Mouse (Mus musculus) intestine, embryonic 15.5 days (tissue): ENCODE data around the gene Sorcs2. TPM values are rescaled to one million over a fixed set of nuclear protein-coding genes. Genes with fewer than 3 reads are reported as not detected.
A peak's percentile ranks its signal among the peaks of the same experiment; 100 is the strongest.

Experiments used
- ATAC-seq: fragments of 200-750 bp; cut with Nextera tagmentation; 2 replicates; pipeline ENCODE4 v1.8.0; 2017; ENCODE audit warnings: moderate TSS enrichment, moderate library complexity
- H3K27ac ChIP-seq: fragments of 300-500 bp; sonication (generic); 2 replicates; pipeline ENCODE4 v1.5.1; 2015; ENCODE audit warnings: mild to moderate bottlenecking, inconsistent platforms
- H3K27me3 ChIP-seq: fragments of 300-500 bp; sonication (generic); replicated peaks from 2 replicates; pipeline ENCODE4 v1.6.1; 2015; ENCODE audit warnings: inconsistent platforms
- H3K36me3 ChIP-seq: fragments of 300-500 bp; sonication (generic); 2 replicates; pipeline ENCODE4 v1.6.1; 2015; ENCODE audit warnings: inconsistent platforms
- H3K4me1 ChIP-seq: fragments of 300-500 bp; sonication (generic); replicated peaks from 2 replicates; pipeline ENCODE4 v1.6.1; 2015; ENCODE audit warnings: inconsistent platforms
- H3K4me2 ChIP-seq: fragments of 300-500 bp; sonication (generic); replicated peaks from 2 replicates; pipeline ENCODE4 v1.6.1; 2015; ENCODE audit warnings: mild to moderate bottlenecking, inconsistent platforms
- H3K4me3 ChIP-seq: fragments of 300-500 bp; sonication (generic); replicated peaks from 2 replicates; pipeline ENCODE4 v1.5.1; 2015; ENCODE audit warnings: inconsistent platforms
- H3K9ac ChIP-seq: fragments of 300-500 bp; sonication (generic); 2 replicates; pipeline ENCODE4 v1.6.1; 2015; ENCODE audit warnings: inconsistent platforms
- H3K9me3 ChIP-seq: fragments of 300-500 bp; sonication (generic); 2 replicates; pipeline ENCODE4 v1.6.1; 2016; ENCODE audit warnings: inconsistent platforms
- whole genome bisulfite sequencing: fragments of 180-500 bp; shearing (Covaris S2); methylation state at CpG from one replicate; pipeline ENCODE4 v1.1.7; 2015; 5-methylcytosine and 5-hydroxymethylcytosine counted together
- polyA plus RNA-seq: library from polyadenylated mRNA; unstranded; fragments of >200 nt; fragmentation: Nextera tagmentation; extraction: Ambion mirVana; gene quantifications from 2 replicates; pipeline ENCODE4 v1.2.1, GENCODE M21; 2015

Gene Sorcs2
- polyA plus RNA-seq, 1 experiment from 2014 or later = 9.6 TPM

- Histone ChIP-seq H3K4me3 (no peak overlapping the region), H3K27ac (no peak overlapping the region), H3K4me1 (peaks cover 15% of the 10 kb centered on the region), H3K9me3 (no peaks in the 10 kb centered on the region), H3K27me3 (no peaks in the 10 kb centered on the region), H3K36me3 (no peaks in the 10 kb centered on the region), H3K4me2 (no peak overlapping the region), H3K9ac (no peak overlapping the region)
- WGBS = 89% methylated on average over 6 of the region's 6 CpGs
- ATAC-seq = no peak
Observed at GRCm38 (mm10) chr5:36041756-36042155, 356.2 kb downstream of the Sorcs2 start.

DNA sequence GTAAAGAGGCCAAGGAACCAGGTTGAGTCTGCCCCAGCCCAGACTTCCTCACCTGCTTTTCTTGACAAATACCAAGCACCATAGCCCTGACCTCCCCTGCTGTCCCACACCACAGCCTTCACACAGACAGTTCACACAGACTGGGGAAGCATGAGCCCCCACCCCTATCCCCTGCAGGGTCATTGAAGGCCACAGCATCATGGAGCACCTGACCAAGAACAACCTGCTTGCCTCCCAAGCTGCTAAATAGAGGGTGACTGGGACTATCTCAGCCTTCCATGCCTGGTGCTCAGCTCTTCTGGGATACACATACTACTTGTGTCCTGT is 356.7 kb downstream of the Sorcs2 start:
- H3K4me2 ChIP-seq = no peak overlapping the region
- H3K27ac ChIP-seq = peak overlapping the region; percentile 19; the same call in 1 of the 2 replicates
- H3K27me3 ChIP-seq = no peaks in the 10 kb centered on the region
- ATAC-seq = peak; percentile 23
- H3K4me3 ChIP-seq = no peak overlapping the region
- H3K9me3 ChIP-seq = no peaks in the 10 kb centered on the region
- H3K36me3 ChIP-seq = no peaks in the 10 kb centered on the region
- no peak overlapping the region for H3K9ac ChIP-seq
- peaks cover 15% of the 10 kb centered on the region for H3K4me1 ChIP-seq

DNA sequence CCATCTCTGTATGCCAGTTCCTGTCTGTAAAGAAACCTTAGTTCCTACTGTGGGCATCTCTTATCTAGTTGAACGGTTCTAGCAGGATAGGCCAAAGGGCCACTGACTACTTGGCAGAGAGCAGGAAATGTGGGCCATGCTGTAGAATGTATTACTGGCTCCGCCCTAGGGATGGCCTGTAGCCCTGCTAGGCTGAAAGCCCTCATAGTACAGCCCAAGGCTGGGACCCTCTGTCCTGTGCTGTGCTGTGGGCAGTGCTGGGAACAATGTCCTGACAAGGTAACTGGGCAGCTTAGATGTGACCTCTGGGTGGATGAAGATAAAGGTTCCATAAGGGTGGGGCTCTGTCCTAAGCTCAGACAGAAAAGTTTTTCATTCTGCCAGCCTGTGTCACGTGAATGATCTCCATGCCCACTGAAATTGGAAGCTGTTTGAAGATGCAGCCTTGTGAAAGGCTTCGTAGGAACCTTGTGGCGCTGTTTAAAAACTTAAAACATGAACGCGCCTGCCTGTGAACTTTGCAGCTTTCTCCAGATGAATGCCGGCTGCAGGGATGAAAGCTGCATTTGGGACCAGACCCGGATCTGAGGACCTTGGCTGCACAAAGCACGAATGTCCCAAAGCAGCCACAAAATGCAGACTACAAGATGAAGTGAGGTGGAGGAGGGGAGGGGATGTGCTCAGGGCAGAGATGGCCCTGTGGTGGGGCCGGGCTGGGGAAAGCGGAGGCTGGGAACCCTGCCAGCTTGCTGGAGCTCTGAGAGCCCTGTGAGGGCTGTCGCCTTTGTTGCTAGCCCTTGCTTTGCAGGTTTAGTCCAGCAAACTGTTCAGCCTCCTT is 357.3 kb downstream of the Sorcs2 start:
- Histone ChIP-seq H3K9me3 (no peaks in the 10 kb centered on the region), H3K4me1 (peaks cover 15% of the 10 kb centered on the region), H3K9ac (no peak overlapping the region), H3K36me3 (no peaks in the 10 kb centered on the region), H3K27me3 (no peaks in the 10 kb centered on the region), H3K4me2 (no peak overlapping the region), H3K27ac (peak overlapping the region; percentile 19; the same call in 1 of the 2 replicates), H3K4me3 (no peak overlapping the region)
- WGBS = 49% methylated on average over 13 of the region's 13 CpGs
- ATAC-seq = peak; percentile 84

GRCm38 (mm10) chr5:36039596-36039995 is 358.3 kb downstream of the Sorcs2 start:
- Histone ChIP-seq H3K27me3 (no peaks in the 10 kb centered on the region), H3K9ac (no peak overlapping the region), H3K4me2 (no peak overlapping the region), H3K27ac (no peak overlapping the region), H3K36me3 (no peaks in the 10 kb centered on the region), H3K4me3 (no peak overlapping the region), H3K4me1 (peaks cover 15% of the 10 kb centered on the region), H3K9me3 (no peaks in the 10 kb centered on the region)
- WGBS = 88% methylated on average over 5 of the region's 5 CpGs
- ATAC-seq = no peak

GRCm38 (mm10) chr5:36033531-36034426 is 364.2 kb downstream of the Sorcs2 start:
- H3K9me3 ChIP-seq = no peaks in the 10 kb centered on the region
- 48% methylated on average over 8 of the region's 8 CpGs for WGBS
- no peak; the same call in 1 of the 2 replicates for ATAC-seq
- no peaks in the 10 kb centered on the region for H3K27me3 ChIP-seq
- H3K9ac ChIP-seq = no peak overlapping the region
- no peak overlapping the region for H3K4me3 ChIP-seq
- H3K4me2 ChIP-seq = no peak overlapping the region
- no peaks in the 10 kb centered on the region for H3K36me3 ChIP-seq
- H3K4me1 ChIP-seq = no peaks in the 10 kb centered on the region
- H3K27ac ChIP-seq = no peak overlapping the region

GRCm38 (mm10) chr5:36025076-36025475 is 372.9 kb downstream of the Sorcs2 start:
- Histone ChIP-seq H3K9me3 (no peaks in the 10 kb centered on the region), H3K4me1 (no peaks in the 10 kb centered on the region), H3K4me3 (no peak overlapping the region), H3K9ac (no peak overlapping the region), H3K36me3 (no peaks in the 10 kb centered on the region), H3K27ac (no peak overlapping the region), H3K27me3 (no peaks in the 10 kb centered on the region), H3K4me2 (no peak overlapping the region)
- WGBS = 83% methylated on average over 4 of the region's 4 CpGs
- no peak for ATAC-seq

DNA sequence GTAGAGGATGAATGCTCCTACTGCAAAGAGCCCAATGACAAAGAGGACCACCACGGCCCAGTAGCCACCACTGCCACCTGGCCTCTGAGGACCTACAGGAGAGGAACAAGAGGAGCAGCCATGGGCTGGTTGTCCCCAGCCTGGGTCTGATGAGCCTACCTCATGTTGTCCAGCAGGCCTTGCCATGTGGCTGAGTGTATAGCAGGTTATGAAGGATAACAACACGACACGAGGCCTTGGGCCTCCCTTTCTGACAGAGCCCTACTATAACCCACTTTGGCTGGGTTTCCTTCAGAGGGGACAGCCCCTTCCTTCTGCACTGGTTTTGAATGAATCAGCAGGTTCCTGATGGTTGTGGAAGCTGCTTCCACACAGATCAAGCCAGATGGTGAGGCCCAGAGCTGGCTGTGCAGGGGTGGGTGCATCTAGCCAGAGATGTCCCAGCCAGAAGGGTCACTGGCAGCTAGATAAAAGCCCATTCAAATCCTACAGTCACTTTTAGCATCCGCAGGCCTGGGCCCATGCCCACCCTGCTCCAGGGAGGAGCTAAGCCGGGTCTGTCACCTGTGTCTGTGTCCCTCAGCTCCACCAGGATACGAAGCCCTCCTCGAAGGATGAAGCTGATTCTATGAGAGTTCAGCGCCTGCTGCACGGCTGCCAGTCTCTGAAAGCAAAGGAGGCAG is 373.8 kb downstream of the Sorcs2 start:
- no peak overlapping the region for H3K4me3 ChIP-seq
- H3K4me2 ChIP-seq = no peak overlapping the region
- H3K9me3 ChIP-seq = no peaks in the 10 kb centered on the region
- WGBS = 90% methylated on average over 9 of the region's 9 CpGs
- no peaks in the 10 kb centered on the region for H3K27me3 ChIP-seq
- H3K9ac ChIP-seq = no peak overlapping the region
- no peaks in the 10 kb centered on the region for H3K4me1 ChIP-seq
- H3K27ac ChIP-seq = no peak overlapping the region
- no peaks in the 10 kb centered on the region for H3K36me3 ChIP-seq
- no peak for ATAC-seq

DNA sequence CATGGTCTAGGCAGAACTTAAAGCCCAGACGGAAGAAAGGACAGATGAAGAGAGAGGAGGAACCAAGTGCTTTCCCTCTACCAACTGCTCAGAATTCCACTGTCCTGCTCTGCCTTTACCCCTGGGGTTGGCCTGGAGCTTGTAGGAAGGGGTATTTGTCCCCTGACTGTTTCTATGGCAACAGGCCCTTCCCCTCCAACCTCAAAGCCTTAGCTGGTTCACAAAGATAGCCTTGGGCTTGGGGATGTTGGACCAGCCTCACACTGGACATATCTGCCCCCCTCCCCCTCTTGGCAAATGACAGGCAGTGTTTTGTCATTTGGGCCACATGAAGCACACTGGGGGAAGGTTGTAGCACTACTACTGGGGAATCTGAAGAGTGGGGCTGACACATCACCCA is 375.6 kb downstream of the Sorcs2 start:
- H3K4me2 ChIP-seq = no peak overlapping the region
- 91% methylated on average over 1 of the region's 1 CpGs for WGBS
- no peak for ATAC-seq
- no peak overlapping the region for H3K4me3 ChIP-seq
- H3K4me1 ChIP-seq = no peaks in the 10 kb centered on the region
- no peak overlapping the region for H3K9ac ChIP-seq
- H3K9me3 ChIP-seq = no peaks in the 10 kb centered on the region
- H3K27ac ChIP-seq = no peak overlapping the region
- peaks cover 6% of the 10 kb centered on the region; the same call in 1 of the 2 replicates for H3K36me3 ChIP-seq
- no peaks in the 10 kb centered on the region for H3K27me3 ChIP-seq

DNA sequence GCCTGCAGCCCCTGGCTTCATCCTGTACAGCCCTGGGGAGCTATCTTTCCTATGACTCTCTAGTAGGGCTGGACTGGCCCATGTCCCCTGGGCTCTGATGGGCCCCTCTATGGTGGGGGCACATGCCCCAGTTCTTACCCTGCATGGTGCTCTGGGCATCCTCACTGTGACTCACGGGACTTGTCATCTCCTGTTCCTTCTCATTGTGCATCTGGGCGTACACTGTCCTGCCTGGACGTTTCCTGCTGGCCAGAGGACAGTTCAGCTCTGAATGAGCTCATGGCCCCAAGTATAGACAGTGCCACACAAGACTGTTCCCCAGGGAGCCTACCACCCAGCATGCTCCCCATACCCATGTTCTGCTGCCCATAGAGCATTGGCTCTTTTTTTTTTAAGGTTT is 376.8 kb downstream of the Sorcs2 start:
- no peak overlapping the region for H3K27ac ChIP-seq
- H3K9ac ChIP-seq = no peak overlapping the region
- no peak overlapping the region for H3K4me2 ChIP-seq
- H3K4me3 ChIP-seq = no peak overlapping the region
- 80% methylated on average over 3 of the region's 3 CpGs for WGBS
- no peaks in the 10 kb centered on the region for H3K27me3 ChIP-seq
- H3K36me3 ChIP-seq = peaks cover 6% of the 10 kb centered on the region; the same call in 1 of the 2 replicates
- no peaks in the 10 kb centered on the region for H3K4me1 ChIP-seq
- H3K9me3 ChIP-seq = no peaks in the 10 kb centered on the region
- ATAC-seq = no peak

GRCm38 (mm10) chr5:36018366-36018765 is 379.6 kb downstream of the Sorcs2 start:
- Histone ChIP-seq H3K27me3 (no peaks in the 10 kb centered on the region), H3K4me1 (no peaks in the 10 kb centered on the region)
- 78% methylated on average over 3 of the region's 3 CpGs for WGBS

DNA sequence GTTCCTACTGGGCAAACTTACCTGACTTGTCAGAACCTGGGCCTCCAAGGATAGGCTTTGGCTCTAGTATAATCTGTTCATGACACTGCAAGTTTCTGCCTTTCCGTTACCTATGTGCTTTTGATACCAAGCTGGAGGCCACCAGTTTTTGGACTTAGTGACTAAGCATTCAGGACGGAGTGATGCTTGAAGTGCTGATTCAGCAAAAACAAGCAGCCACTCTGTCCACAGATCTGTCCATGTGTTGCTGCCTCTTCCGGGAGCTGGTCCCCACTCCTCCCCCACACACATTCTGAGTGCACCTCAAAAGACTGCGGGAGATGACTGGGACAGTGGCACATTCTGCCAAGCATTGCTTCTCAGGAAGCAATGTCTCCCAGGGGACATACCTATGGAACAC is 388.5 kb downstream of the Sorcs2 start:
- Histone ChIP-seq H3K9me3 (no peaks in the 10 kb centered on the region), H3K4me1 (no peaks in the 10 kb centered on the region), H3K4me3 (no peak overlapping the region), H3K27ac (no peak overlapping the region), H3K4me2 (no peak overlapping the region), H3K27me3 (no peaks in the 10 kb centered on the region), H3K36me3 (no peaks in the 10 kb centered on the region), H3K9ac (no peak overlapping the region)
- WGBS = 84% methylated on average over 4 of the region's 4 CpGs
- ATAC-seq = no peak

More at GRCm38 (mm10) chr5:36018366-36018765, 379.6 kb downstream of the Sorcs2 start:
- no peak overlapping the region for H3K4me3 ChIP-seq
- no peak for ATAC-seq
- peaks cover 6% of the 10 kb centered on the region; the same call in 1 of the 2 replicates for H3K36me3 ChIP-seq
- H3K9me3 ChIP-seq = no peaks in the 10 kb centered on the region
- H3K9ac ChIP-seq = no peak overlapping the region
- no peak overlapping the region for H3K4me2 ChIP-seq
- no peak overlapping the region for H3K27ac ChIP-seq

- ATAC-seq = no peak
- WGBS = 81% methylated on average over 10 of the region's 10 CpGs
- no peaks in the 10 kb centered on the region for H3K36me3 ChIP-seq
Observed at GRCm38 (mm10) chr5:36007649-36008048, 390.3 kb downstream of the Sorcs2 start.

More at GRCm38 (mm10) chr5:36007649-36008048, 390.3 kb downstream of the Sorcs2 start:
- H3K9ac ChIP-seq = no peak overlapping the region
- no peak overlapping the region for H3K27ac ChIP-seq
- H3K4me3 ChIP-seq = no peak overlapping the region
- no peaks in the 10 kb centered on the region for H3K27me3 ChIP-seq
- H3K4me1 ChIP-seq = no peaks in the 10 kb centered on the region
- no peak overlapping the region for H3K4me2 ChIP-seq
- no peaks in the 10 kb centered on the region for H3K9me3 ChIP-seq
